Mouse (Mus musculus) bone marrow macrophage, adult 2 months (primary cell): ENCODE measurements around the gene Atm. TPM values are rescaled to one million over a fixed set of nuclear protein-coding genes. Genes with fewer than 3 reads are reported as not detected.

ENCODE experiments used
- H3K27ac ChIP-seq: 2 replicates; pipeline ENCODE4 v1.5.1; 2012; ENCODE audit warnings: low read depth, low read length; ENCODE audit not compliant: insufficient read depth
- H3K4me1 ChIP-seq: 2 replicates; pipeline ENCODE4 v1.6.1; 2012; ENCODE audit warnings: low read length; ENCODE audit not compliant: control insufficient read depth, insufficient read depth
- H3K4me3 ChIP-seq: 2 replicates; pipeline ENCODE4 v1.5.1; 2012; ENCODE audit warnings: mild to moderate bottlenecking, low read length, moderate library complexity; ENCODE audit not compliant: insufficient read depth
- CTCF ChIP-seq: IDR thresholded peaks from 2 replicates; pipeline ENCODE4 v1.5.1; 2012; ENCODE audit warnings: low read depth, mild to moderate bottlenecking, low read length, moderate library complexity
- POLR2A ChIP-seq: IDR thresholded peaks from 2 replicates; pipeline ENCODE4 v1.6.1; 2012; ENCODE audit warnings: mild to moderate bottlenecking, low read depth, low read length, borderline replicate concordance
- polyA plus RNA-seq: library from polyadenylated mRNA; stranded (reverse); fragments of >200 nt; gene quantifications from 2 replicates; pipeline ENCODE4 v1.2.4, GENCODE M21; 2012; ENCODE audit not compliant: missing spikeins, insufficient read depth, insufficient read length

The Atm gene
- polyA plus RNA-seq, 1 experiment, result 12.3 TPM

DNA sequence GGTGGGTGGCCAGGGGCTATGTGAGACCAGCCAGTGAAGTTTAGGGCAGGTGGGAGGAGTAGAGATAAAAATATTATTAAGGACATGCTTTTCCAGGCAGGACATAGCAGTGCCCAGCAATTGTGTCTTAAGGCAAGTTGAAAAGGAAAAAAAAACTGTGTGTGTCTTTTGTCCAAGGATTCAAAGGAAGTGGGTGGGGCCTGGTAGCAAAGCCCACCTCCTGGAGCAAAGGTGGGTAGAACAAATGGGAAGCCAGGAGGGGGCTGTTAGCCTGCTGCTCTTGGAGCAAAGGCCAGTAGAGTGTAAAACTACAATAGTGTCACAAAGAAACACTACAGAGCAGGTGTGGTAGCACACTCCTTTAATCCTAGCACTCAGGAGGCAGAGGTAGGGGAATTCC is 22.4 kb downstream of the Atm start:
- TF ChIP-seq POLR2A (no peak), CTCF (no peak)
- Histone ChIP-seq H3K4me3 (no peak overlapping the region), H3K4me1 (no peaks in the 10 kb centered on the region), H3K27ac (no peak overlapping the region)

DNA sequence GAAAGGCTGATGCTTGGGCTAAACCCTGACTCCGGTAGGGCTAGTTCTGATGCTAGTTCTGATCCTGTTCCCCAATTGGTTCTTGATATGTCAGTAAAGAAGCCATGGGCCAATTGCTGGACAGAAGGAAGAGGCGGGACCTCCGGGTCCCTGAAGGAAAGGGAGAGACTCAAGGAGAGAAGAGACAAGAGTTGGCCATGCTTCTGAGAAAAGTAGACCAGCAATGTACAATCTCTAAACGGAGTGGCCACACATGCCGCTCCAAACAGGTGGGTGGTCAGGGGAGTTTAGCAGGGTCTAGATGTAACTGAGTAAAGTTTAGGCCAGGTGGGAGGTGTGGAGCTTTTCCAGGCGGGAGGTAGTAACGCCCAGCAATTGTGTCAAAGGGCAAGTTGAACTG is 28.5 kb downstream of the Atm start:
- TF ChIP-seq POLR2A (no peak), CTCF (no peak)
- Histone ChIP-seq H3K27ac (no peak overlapping the region), H3K4me1 (no peaks in the 10 kb centered on the region), H3K4me3 (no peak overlapping the region)

DNA sequence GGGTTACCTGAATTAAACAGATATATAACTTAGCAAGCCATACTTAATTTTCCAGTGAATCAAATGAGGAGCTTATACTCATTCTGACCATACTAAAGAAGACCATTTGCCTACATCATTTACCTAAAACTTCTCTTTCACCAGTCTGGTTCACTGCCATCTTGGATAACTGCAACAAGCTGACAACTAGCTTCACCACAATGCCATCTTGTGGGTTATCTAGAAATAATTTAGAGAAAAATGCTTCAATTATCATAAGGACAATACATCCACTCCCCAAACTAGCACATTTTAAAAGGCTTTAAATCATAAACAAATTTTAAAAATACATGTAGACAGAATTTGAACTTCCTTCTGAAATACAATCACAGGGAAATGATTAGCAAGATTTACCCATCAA is 50.7 kb downstream of the Atm start:
- Histone ChIP-seq H3K27ac (no peak overlapping the region), H3K4me3 (no peak overlapping the region), H3K4me1 (no peaks in the 10 kb centered on the region)
- TF ChIP-seq POLR2A (no peak), CTCF (no peak)

DNA sequence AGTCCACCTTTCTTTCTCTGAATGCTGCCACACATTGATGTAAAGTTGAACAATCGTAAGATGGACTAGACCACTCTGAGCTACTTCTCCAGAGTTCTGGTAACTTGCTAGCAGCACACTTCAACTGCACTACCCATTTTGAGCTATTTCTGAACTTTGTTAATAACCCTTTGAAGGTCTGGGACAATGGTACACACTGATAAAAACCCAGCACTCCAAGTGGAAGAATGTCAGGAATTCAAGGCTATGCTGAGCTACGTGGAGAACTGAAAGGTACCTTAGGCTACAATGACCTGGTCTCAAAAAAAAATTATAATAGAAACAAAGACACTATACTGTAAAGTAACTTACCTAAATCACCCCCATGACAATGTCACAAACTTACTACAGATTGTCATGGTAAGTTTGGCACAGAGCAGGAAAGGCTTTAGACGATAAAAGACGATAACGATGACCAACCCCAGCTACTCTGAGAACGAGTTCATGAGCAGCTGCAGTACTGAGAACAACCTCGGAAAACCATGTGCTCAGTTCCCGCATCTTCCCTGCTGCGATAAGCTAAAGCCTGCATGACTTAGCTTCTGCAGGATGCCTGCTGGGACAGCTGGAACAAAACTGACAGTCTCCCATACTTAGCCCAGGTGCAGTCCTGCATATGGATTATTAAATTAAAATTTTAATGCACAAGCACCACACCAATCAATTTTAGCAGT is 63.6 kb downstream of the Atm start:
- no peaks in the 10 kb centered on the region for H3K4me1 ChIP-seq
- TF ChIP-seq POLR2A, result no peak
- no peak for TF ChIP-seq CTCF
- no peak overlapping the region for H3K27ac ChIP-seq
- no peak overlapping the region for H3K4me3 ChIP-seq

DNA sequence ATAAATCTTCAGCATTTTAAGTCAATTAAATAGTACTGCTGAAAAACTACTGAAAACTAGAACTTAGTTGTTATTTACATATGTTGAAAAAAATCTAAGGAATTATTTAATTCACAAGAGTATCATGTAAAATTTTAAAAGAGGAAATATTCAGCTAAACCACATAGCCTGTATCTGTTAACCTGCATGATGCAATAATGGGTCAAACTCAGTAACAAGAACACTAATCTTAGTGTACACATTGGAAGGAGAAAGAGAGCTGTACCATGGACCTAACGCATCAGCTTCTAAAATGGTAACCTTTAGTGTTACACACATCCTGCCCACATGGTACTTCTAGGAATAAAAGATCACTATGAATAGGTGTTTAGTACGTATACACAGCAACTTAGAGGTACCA is 84.5 kb downstream of the Atm start:
- peaks cover 3% of the 10 kb centered on the region for H3K4me1 ChIP-seq
- H3K4me3 ChIP-seq, result no peak overlapping the region
- H3K27ac ChIP-seq, result no peak overlapping the region
- TF ChIP-seq POLR2A (no peak), CTCF (no peak)

DNA sequence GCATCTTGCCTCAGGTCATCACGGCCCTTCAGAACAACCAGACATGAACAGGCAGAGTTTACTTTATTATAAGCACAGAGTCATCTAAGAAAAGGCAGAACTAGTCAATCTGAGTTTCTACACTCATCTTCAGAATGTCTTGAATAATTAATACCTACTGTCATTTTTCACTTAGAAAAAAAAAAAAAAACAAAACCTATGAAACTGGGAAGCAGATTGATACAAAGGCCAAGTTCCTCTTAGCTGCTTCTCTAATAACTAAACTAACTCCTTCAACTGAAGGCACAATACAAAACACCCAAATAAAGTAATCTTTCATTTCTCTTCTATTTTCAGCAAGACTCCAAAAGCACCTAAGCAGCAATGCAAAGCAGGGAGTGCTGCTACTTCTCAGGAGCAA is 85.9 kb downstream of the Atm start:
- TF ChIP-seq POLR2A (no peak), CTCF (no peak)
- no peak overlapping the region for H3K4me3 ChIP-seq
- peaks cover 3% of the 10 kb centered on the region for H3K4me1 ChIP-seq
- no peak overlapping the region for H3K27ac ChIP-seq

DNA sequence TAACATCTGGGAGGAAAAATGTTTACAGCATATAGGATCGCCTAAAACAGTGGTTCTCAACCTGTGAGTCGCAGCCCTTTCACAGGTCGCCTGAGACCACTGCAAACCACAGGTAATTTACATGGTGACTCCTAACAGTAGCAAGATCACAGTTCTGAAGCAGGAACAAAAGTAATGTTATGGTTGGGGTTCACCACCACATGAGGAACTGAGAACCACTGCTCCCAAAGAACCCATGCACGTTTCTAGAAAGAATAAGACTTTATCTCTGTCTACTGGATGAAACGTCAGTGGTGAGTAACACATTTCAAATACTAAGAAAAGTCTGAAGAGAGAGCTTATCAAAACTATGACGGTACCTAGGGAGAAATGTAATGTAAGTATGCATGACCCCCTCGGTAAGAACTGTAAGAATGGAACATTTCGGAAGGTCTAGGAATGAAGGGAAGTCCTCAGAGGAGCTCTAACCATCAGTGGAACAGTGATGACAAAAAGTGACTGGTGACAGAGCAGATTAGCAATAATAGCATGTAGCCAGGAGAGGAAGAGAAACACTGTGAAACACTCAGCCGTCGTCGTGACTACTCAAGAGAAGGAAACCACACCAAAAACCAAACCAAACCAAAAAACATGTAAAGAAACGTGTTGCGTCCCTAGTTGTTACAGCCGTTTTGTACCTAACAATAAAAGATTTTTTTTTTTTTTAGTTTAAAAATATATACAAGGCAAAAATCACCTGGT is 100.5 kb downstream of the Atm start:
- TF ChIP-seq POLR2A (no peak), CTCF (no peak)
- Histone ChIP-seq H3K27ac (no peak overlapping the region), H3K4me1 (no peaks in the 10 kb centered on the region), H3K4me3 (no peak overlapping the region)

DNA sequence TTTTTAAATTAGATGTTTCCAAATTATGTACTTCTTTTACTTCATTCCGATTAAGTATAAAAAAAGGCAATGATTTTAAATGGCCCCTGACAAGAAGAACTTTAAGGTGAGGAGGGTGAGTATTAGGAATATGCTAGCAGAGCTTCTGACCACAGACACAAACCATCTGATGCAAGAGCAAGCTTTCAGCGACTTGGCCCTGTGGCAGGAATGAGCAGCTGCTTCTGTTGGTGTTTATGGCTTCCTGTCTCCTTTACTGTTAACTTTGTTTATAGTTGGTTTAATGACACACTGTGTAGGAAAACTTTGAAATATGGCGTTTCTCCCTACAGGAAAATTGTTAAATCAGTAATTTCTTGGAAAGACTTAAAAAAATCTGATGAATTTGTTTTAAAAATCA is 108.9 kb downstream of the Atm start:
- TF ChIP-seq CTCF (no peak), POLR2A (no peak)
- H3K27ac ChIP-seq, result no peak overlapping the region
- no peak overlapping the region for H3K4me3 ChIP-seq
- no peaks in the 10 kb centered on the region for H3K4me1 ChIP-seq

DNA sequence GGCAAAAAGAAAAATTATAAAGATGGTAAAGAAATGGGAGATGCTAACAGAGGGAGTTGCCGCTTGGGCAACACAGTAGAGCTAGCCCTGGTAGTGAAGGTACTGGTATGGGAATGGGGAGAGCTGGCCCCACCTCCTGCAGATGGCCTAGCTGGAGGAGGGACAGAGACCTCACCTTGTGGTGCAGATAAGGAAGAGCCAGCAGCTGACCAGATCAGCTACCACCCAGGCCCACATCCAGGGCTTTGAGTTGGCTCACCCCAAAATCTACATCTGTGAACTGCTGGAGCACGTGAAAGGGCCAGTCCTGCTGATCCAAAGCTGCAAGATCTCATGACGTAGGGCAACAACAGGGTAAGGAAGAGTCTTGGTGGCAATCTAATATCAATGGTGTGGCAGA is 109.8 kb downstream of the Atm start:
- Histone ChIP-seq H3K4me1 (no peaks in the 10 kb centered on the region), H3K4me3 (no peak overlapping the region), H3K27ac (no peak overlapping the region)
- no peak for TF ChIP-seq POLR2A
- no peak for TF ChIP-seq CTCF

DNA sequence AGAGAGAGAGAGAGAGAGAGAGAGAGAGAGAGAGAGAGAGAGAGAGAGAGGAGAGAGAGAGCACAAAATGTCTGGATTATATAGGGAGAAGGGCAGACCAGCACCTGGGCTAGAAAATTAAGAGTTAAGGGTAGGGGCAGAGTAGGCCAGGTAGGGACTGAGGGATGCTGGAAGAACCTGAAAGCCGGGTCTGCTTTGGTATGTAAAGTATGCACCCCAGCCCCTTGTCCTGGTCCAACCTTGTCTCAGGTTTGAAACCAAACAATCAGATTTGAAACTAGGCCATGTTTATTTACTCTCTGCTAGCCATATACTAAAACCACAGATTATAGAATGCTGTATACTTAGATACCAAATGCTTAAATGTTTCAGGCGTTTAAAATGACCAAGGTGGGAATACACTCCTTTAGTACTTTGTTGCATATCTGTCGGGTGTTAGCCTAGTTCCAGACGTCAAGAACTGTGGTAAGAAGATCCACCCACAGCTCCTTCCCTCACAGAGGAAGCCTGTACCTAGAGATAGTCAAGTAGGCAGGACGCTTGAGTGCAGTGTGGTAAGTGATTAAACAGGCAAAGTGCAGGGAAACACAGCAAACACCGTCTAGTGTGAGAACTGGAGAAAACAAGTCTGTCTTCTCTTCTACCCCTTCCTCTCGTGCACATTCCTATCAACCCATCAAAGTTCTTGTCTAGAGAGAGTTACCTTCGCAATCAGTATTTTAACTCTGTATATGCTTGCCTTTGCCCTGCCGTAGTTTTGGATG is 114.2 kb downstream of the Atm start:
- Histone ChIP-seq H3K4me1 (no peaks in the 10 kb centered on the region), H3K27ac (no peak overlapping the region), H3K4me3 (no peak overlapping the region)
- TF ChIP-seq POLR2A (no peak), CTCF (no peak)
